Mouse (Mus musculus): ENCODE data around the gene Fosb.

Gene Fosb

GRCm38 (mm10) chr7:19279052-19279451 is 30.8 kb downstream of the Fosb start:
- DNase-seq, result no peak

- no peak for DNase-seq
Measured at GRCm38 (mm10) chr7:19276253-19276652, 33.6 kb downstream of the Fosb start.

- DNase-seq, result peak; percentile 82 to 86
Measured at GRCm38 (mm10) chr7:19272173-19272764, 37.6 kb downstream of the Fosb start.

- peak; percentile 88 to 91 for DNase-seq
Measured at GRCm38 (mm10) chr7:19271238-19272172, 38.3 kb downstream of the Fosb start, which contains the start of gene Vasp. Gene Vasp, minus strand, starts transcription at chr7:19271817.

GRCm38 (mm10) chr7:19270509-19271237 is 39.2 kb downstream of the Fosb start:
- peak; percentile 57 to 68 for DNase-seq

GRCm38 (mm10) chr7:19269721-19270441 is 40.0 kb downstream of the Fosb start:
- DNase-seq, result peak; percentile 86 to 92

GRCm38 (mm10) chr7:19268993-19269681 is 40.7 kb downstream of the Fosb start:
- peak; percentile 63 to 71 for DNase-seq

- DNase-seq, result peak; percentile 51 to 73
Measured at GRCm38 (mm10) chr7:19267051-19267450, 42.8 kb downstream of the Fosb start.

- DNase-seq, result peak; percentile 58 to 69
Measured at GRCm38 (mm10) chr7:19265928-19266822, 43.7 kb downstream of the Fosb start.

GRCm38 (mm10) chr7:19265147-19265546 is 44.7 kb downstream of the Fosb start:
- DNase-seq, result no peak

GRCm38 (mm10) chr7:19258336-19258735 is 51.5 kb downstream of the Fosb start:
- DNase-seq, result no peak

- peak; percentile 88 to 90 for DNase-seq
Measured at GRCm38 (mm10) chr7:19257390-19258022, 52.3 kb downstream of the Fosb start.

- DNase-seq, result no peak
Measured at GRCm38 (mm10) chr7:19256567-19256966, 53.3 kb downstream of the Fosb start.

GRCm38 (mm10) chr7:19255395-19255794 is 54.5 kb downstream of the Fosb start:
- DNase-seq, result no peak

- DNase-seq, result no peak
Measured at GRCm38 (mm10) chr7:19253437-19253836, 56.4 kb downstream of the Fosb start.
